Mouse (Mus musculus): ENCODE results near the gene Aff1. TPM values are rescaled to one million over a fixed set of nuclear protein-coding genes. Genes with fewer than 3 reads are reported as not detected.

Aff1 gene
- polyA plus RNA-seq, 1 experiment: not detected

DNA sequence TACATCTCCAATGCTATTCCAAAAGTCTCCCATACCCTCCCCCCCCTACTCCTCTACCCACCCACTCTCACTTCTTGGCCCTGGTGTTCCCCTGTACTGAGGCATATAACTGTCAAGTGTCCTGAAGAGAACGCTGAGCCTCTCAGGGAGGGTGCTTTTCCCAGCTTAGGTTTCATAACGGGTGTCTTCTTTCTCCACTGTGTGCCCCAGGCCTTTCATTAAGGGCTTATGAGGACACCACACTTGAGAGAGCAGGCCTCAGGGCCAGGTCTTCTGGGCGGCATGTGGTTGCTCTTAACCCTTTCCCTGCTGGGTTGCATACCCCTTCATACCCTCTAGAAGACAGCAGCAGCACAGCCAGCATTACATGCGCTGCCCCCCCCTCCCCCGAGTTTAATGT is 154.4 kb downstream of the Aff1 start:
- 70% methylated on average over 5 of the region's 5 CpGs for WGBS

DNA sequence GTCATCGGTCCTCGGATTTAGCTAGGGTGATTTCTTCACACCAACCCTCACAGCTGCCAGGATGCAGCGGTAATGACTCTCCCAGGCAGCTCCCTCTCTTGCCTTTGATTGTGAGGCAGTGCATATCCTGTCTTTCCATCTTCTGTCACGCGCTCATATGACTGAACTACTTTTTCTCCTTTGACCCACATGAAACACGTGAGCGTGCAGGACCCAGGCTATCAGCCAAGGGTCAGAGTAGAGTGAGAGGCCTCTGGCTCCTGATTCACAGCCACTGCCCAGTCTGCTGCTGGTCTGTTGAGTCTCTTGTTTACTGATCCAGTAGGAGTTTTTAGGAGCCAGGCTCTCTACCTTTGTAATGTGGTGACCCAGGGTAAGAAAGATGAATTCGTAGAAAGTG is 156.4 kb downstream of the Aff1 start:
- no peak overlapping the region for H3K4me3 ChIP-seq (ENCODE audit: insufficient read depth, low read depth, low read length)
- WGBS: 76% methylated on average over 8 of the region's 8 CpGs
- no peak overlapping the region for H3K27ac ChIP-seq (ENCODE audit: insufficient read depth, low read depth, low read length)
- H3K4me1 ChIP-seq (ENCODE audit: control insufficient read depth, insufficient read depth, low read length): peaks cover 12% of the 10 kb centered on the region
- no peak for TF ChIP-seq CTCF (IDR thresholded peaks at IDR 0.05; ENCODE audit: insufficient read depth, low read depth, low read length)
- TF ChIP-seq POLR2A (IDR thresholded peaks at IDR 0.05; ENCODE audit: insufficient read depth, low read depth, low read length): no peak

More for the DNA sequence above, 154.4 kb downstream of the Aff1 start:
- Histone ChIP-seq H3K4me1 (ENCODE audit: control insufficient read depth, insufficient read depth, low read length) (peaks cover 12% of the 10 kb centered on the region), H3K27ac (ENCODE audit: insufficient read depth, low read depth, low read length) (no peak overlapping the region), H3K4me3 (ENCODE audit: insufficient read depth, low read depth, low read length) (no peak overlapping the region)
- TF ChIP-seq CTCF (IDR thresholded peaks at IDR 0.05; ENCODE audit: insufficient read depth, low read depth, low read length): no peak
- TF ChIP-seq POLR2A (IDR thresholded peaks at IDR 0.05; ENCODE audit: insufficient read depth, low read depth, low read length): no peak

DNA sequence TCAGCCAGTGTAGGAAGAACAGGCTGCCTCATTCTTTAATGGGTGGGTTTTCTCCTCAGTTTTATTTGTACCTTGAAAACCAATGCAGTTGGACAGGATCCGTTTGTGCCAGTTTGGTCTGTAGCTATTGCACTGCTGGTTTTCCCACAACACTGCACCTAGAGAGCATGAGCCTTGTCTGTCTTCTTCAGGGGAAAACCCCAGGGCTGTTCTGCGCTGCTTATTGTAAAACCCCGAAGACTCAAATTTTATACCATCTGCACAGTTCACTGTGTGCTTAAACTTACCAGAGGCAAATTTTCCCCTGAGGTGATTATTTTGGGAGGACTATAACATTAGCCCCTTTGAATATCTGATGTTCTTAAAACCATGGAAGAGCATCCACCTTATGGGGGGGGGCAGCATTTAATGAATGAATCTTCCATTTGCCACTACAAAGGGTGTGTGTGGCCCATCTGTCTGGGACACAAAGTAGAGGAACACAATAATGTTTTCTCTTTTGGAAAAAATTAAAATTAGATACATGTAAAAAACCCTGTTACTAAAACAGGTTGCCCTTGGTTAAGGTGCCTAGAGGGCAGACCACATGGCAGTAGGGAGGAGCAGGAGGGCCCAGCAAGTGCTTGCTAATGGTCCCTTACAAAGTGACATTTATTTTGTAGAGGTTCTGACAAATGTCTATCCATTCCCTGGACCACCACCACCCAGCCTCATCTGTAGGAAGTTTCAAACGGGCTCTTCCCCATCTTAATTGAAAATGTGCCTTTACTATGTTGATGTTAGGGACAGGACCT is 160.8 kb downstream of the Aff1 start:
- Histone ChIP-seq H3K4me1 (ENCODE audit: control insufficient read depth, insufficient read depth, low read length) (peaks cover 13% of the 10 kb centered on the region), H3K4me3 (ENCODE audit: insufficient read depth, low read depth, low read length) (no peak overlapping the region), H3K27ac (ENCODE audit: insufficient read depth, low read depth, low read length) (no peak overlapping the region)
- TF ChIP-seq CTCF (IDR thresholded peaks at IDR 0.05; ENCODE audit: insufficient read depth, low read depth, low read length) (no peak), POLR2A (IDR thresholded peaks at IDR 0.05; ENCODE audit: insufficient read depth, low read depth, low read length) (no peak)
- 89% methylated on average over 4 of the region's 4 CpGs for WGBS

DNA sequence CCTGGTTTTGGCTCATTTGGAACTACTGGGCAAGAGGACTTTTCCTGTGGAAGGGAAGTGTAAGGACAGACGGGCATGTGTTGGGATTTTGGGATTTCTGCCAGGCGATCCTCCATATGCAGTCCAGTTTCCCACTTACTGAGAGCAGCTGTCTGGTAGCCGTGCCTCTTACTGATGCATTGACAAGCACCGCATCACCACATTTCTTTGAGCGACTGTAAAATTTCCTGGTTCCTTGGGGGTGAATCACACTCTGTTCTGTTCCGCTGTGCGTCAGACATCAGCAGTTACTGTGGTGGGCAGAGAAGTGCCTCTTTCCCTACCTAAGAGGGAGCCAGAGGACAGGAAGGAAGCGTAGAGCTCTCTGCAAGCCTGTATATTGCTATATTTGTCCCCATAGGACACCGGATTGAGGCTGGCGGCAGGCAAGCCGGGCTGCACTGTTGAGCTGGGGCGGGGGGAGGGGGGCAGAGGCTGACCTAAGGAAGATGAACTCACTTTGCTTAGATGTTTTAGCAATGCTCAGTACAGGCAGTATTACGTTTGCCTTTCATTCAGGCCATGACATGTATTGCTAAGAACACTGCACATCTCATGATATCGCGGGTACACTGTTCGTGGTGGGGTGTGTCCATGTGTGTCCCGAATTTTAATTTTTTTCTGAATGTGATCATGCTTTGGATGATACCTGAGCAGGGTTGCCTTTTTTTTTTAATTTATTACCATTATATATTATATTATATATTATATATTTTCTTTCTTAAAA is 162.1 kb downstream of the Aff1 start:
- WGBS: 48% methylated on average over 17 of the region's 17 CpGs
- Histone ChIP-seq H3K4me1 (ENCODE audit: control insufficient read depth, insufficient read depth, low read length) (peaks cover 13% of the 10 kb centered on the region), H3K4me3 (ENCODE audit: insufficient read depth, low read depth, low read length) (no peak overlapping the region), H3K27ac (ENCODE audit: insufficient read depth, low read depth, low read length) (peak overlapping the region; percentile 28; the same call in 1 of the 2 replicates)
- TF ChIP-seq POLR2A (IDR thresholded peaks at IDR 0.05; ENCODE audit: insufficient read depth, low read depth, low read length) (no peak), CTCF (IDR thresholded peaks at IDR 0.05; ENCODE audit: insufficient read depth, low read depth, low read length) (no peak)

DNA sequence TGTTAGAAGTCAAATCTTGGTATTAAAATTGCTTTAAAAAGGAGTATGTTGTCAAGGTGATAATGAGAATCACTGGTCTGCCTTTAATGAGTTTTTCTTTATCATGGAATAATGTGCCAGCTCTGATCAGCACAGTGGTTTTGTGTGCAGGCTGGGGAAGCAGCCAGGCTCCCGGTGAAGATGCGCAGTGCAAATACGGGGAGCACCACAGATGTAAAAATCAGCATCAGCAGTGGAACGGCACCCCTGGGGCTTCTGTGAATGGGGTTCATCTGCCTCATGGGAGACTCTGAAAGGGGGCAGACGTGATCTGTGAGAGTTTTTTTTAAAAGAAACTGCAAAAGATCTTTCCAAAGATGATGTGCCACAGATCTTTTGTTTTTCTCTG is 162.6 kb downstream of the Aff1 start:
- Histone ChIP-seq H3K4me1 (ENCODE audit: control insufficient read depth, insufficient read depth, low read length) (peaks cover 13% of the 10 kb centered on the region), H3K27ac (ENCODE audit: insufficient read depth, low read depth, low read length) (no peak overlapping the region), H3K4me3 (ENCODE audit: insufficient read depth, low read depth, low read length) (no peak overlapping the region)
- TF ChIP-seq POLR2A (IDR thresholded peaks at IDR 0.05; ENCODE audit: insufficient read depth, low read depth, low read length): no peak
- no peak for TF ChIP-seq CTCF (IDR thresholded peaks at IDR 0.05; ENCODE audit: insufficient read depth, low read depth, low read length)
- WGBS: 45% methylated on average over 5 of the region's 5 CpGs

DNA sequence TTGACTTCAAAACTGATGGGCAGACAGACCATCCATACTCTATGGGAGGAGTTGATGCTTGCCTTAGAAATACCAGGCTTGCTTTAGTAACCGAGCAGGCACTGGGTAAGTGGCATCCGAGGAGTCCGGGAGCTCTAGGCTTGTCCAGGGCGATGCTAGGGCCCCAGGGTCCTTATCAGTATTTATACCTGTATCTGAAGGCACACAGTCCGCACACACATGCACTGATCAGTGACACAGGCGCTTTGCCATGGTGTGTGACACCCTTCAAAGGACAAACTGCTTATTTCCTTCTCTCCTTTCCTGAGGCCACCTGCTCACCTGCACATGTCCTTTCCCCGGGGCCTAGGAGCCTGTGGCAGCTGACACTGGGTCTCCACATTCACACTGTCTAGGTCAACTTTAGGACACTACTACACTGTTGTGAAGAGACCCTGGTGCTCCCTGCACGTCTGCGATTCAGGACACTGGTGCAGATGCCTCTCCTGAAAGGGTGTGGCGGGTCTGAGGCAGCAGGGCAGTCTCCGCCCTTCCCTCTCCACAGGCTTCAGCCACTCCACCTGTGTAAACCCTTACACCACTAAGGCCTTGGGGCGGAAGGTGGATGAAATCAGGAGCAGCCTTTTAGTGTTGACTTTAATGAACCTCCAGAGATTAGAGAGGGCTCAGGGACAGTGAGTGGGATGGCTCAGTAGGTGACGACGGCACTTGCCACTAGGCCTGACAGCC is 163.5 kb downstream of the Aff1 start:
- no peak overlapping the region for H3K27ac ChIP-seq (ENCODE audit: insufficient read depth, low read depth, low read length)
- WGBS: 83% methylated on average over 14 of the region's 14 CpGs
- no peak overlapping the region for H3K4me3 ChIP-seq (ENCODE audit: insufficient read depth, low read depth, low read length)
- peaks cover 13% of the 10 kb centered on the region for H3K4me1 ChIP-seq (ENCODE audit: control insufficient read depth, insufficient read depth, low read length)
- no peak for TF ChIP-seq CTCF (IDR thresholded peaks at IDR 0.05; ENCODE audit: insufficient read depth, low read depth, low read length)
- no peak for TF ChIP-seq POLR2A (IDR thresholded peaks at IDR 0.05; ENCODE audit: insufficient read depth, low read depth, low read length)

DNA sequence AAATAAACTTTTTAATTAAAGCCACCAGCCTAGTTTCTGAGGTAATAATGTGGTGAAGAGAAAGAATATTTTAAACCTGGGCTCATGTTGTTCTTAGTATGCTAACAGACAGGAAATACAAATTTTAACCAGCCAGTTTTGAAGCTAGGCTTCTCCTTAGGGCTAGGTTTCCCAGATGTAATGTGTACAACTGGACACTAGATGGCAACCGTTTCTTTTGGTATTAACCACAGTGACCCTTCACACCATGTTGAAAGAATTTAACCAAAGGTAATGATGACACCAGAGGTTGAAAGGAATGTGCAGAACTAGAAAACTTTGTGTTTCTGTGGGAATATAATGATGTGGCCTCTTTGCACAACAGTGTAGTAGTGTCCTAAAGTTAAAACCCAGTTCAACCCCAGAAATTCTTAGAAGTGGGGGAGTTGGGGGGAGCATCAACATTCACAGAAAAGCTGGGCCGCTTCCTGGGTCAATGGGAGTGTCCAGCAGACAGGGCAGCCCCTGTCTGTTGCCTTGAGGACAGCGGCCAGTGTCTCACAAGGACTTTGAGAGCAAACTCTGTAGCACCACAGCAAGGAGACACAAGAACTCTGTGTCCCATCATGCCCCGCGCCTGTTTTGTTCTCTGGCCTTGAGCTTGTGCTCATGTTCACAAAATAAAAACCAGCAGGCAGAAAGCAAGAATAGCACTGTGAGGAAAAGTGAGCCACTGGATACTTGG is 164.3 kb downstream of the Aff1 start:
- TF ChIP-seq POLR2A (IDR thresholded peaks at IDR 0.05; ENCODE audit: insufficient read depth, low read depth, low read length): no peak
- TF ChIP-seq CTCF (IDR thresholded peaks at IDR 0.05; ENCODE audit: insufficient read depth, low read depth, low read length): no peak
- Histone ChIP-seq H3K4me3 (ENCODE audit: insufficient read depth, low read depth, low read length) (no peak overlapping the region), H3K27ac (ENCODE audit: insufficient read depth, low read depth, low read length) (no peak overlapping the region), H3K4me1 (ENCODE audit: control insufficient read depth, insufficient read depth, low read length) (peaks cover 13% of the 10 kb centered on the region)
- WGBS: 62% methylated on average over 5 of the region's 5 CpGs

DNA sequence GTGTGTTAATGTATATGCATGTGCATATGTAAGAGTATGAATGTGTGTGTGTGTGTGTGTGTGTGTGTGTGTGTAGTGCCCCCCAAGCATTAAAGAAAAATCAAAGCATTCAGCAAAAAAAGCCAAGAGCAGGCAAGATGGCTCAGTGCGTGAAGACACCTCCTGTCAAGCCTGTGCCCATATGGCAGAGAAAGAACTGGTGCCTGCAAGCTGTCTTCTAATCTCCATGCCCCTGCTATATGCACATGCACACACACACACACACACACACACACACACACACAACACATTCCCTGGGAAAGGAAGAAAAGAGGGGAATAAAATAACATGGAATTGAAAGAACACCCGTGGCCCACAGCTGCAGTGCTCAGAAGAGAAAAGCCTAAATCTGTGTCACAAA is 165.0 kb downstream of the Aff1 start:
- TF ChIP-seq CTCF (IDR thresholded peaks at IDR 0.05; ENCODE audit: insufficient read depth, low read depth, low read length): no peak
- TF ChIP-seq POLR2A (IDR thresholded peaks at IDR 0.05; ENCODE audit: insufficient read depth, low read depth, low read length): no peak
- Histone ChIP-seq H3K4me1 (ENCODE audit: control insufficient read depth, insufficient read depth, low read length) (peaks cover 13% of the 10 kb centered on the region), H3K4me3 (ENCODE audit: insufficient read depth, low read depth, low read length) (no peak overlapping the region), H3K27ac (ENCODE audit: insufficient read depth, low read depth, low read length) (0 out of 2 replicates have a peak overlapping the region, but pooled peaks have one; percentile 48)
- WGBS: 49% methylated on average over 2 of the region's 2 CpGs

All from olfactory bulb, adult 2 months (tissue).